Mouse (Mus musculus): ENCODE data around the gene Birc6.

DNA sequence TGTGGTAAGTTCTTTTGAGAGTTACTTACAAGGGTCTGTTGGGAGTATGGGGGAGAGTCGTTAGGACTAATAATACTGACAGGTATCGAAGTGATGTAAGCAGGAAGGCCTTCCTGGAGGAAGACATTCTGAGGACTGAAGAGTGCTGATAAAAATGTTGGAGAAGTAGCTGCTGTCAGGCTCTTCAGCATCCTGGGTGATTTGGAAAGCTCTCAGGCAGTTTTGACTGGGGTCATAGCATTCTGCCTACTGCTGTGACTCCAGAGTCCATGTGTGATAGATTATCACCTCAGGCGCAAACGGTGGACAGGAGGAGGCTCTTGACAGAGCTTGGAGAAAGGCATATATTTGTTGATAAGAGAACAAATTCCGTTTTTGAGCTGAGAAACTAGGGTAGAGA, 177.4 kb downstream of the Birc6 start:
- no peak for TF ChIP-seq GATA1 (IDR thresholded peaks at IDR 0.05; ENCODE audit: low read length)
- no peak for TF ChIP-seq TAL1 (IDR thresholded peaks at IDR 0.05; ENCODE audit: low read length)
